Mouse (Mus musculus): ENCODE measurements at regions not wholly inside any gene's neighbourhood (a gene's known extent, or its start where the extent isn't known, plus 50 kb on each side); places are given as distances from the start of the nearest gene placed in this dataset.

- DNase-seq = no peak
Measured at GRCm38 (mm10) chr7:124455659-124456058, 473.0 kb downstream of the Hs3st4 start.

DNA sequence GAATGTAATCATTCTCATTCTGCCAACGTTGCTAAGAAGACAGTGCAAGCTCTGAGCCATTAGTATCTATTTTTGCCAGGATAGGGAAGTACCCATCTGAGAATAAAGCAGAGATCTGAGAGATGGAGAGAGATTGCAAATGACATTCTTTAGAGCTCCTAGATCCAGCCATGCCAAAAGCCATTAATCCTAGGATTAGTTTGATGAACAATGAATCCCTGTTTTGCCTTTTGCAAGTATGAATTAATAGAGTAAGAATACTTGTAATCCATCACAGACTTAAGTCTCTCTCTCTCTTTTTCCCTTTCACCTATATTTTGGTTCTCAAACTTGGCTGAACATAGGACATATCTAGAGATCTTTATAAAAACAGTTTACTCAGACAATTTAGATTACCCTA, 504.7 kb downstream of the Hs3st4 start:
- DNase-seq = no peak

DNA sequence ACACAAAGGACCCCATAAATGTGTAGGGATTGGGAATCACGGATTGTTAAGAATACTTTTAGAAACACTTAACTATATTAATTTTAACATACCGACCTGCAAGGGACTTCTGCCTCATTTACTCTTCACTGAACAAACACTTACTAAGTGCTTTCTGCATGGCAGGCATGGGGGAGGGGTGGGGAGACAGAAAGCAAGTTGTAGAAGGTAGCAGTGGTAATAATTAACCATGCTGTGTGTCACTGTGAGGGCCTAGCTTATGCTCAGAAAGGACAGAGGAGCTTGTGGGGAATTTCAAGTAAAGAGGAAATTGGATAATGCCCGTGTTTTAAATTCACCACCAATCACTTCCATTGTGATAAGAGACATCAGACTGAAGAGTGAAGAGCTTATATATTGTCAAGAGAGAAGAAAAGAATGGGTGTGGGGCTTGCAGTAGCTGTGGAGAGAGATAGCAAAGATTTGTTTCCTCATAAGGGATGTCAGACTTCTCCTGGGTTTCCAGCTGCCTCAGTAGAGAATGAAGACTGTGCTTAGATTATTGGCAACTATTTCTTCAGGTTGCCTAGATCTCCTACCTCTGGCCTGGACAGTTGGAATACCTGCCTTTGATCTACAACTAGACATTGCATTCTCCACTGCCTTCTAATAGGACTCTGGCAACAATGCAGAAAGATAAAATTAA, 508.6 kb downstream of the Hs3st4 start:
- no peak for DNase-seq

DNA sequence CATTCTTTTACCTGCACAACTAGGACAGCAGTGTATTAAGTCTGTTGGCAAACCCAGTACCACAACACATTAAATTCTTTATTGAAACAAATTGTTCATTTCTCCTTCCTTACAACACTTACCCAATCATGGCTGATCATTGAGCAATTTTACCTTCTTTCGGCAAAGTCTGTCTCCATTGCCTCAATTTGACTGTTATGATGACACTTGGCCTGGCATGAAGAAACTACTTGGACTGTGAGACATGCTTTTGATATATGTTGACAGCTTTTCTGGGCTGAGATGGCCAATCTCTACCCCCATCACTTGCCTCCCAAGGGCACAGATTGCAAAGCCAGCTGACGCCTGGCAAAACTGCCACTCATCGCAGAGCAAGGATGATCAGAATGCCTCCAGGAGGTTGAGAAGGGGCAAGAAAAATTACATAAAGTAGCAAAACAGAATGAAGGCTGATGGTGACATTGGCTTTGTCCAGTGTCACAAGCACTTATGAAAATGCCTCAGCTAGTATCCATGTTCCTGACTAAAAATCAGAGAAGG, 509.3 kb downstream of the Hs3st4 start:
- DNase-seq = no peak

GRCm38 (mm10) chr7:124500636-124501035, 518.0 kb downstream of the Hs3st4 start:
- no peak for DNase-seq

GRCm38 (mm10) chr7:124502760-124503159, 520.1 kb downstream of the Hs3st4 start:
- DNase-seq = no peak

GRCm38 (mm10) chr7:124549038-124549437, 566.4 kb downstream of the Hs3st4 start:
- no peak for DNase-seq

- no peak for DNase-seq
Measured at GRCm38 (mm10) chr7:124557213-124557612, 574.5 kb downstream of the Hs3st4 start.

- no peak for DNase-seq
Measured at GRCm38 (mm10) chr7:124570804-124571203, 588.1 kb downstream of the Hs3st4 start.

- no peak for DNase-seq
Measured at GRCm38 (mm10) chr7:124573666-124574065, 591.0 kb downstream of the Hs3st4 start.

GRCm38 (mm10) chr7:124581342-124581741, 598.7 kb downstream of the Hs3st4 start:
- DNase-seq = no peak

- DNase-seq = no peak
Measured at GRCm38 (mm10) chr7:124585296-124585695, 602.6 kb downstream of the Hs3st4 start.

- DNase-seq = no peak
Measured at GRCm38 (mm10) chr7:124591369-124591768, 608.7 kb downstream of the Hs3st4 start.

DNA sequence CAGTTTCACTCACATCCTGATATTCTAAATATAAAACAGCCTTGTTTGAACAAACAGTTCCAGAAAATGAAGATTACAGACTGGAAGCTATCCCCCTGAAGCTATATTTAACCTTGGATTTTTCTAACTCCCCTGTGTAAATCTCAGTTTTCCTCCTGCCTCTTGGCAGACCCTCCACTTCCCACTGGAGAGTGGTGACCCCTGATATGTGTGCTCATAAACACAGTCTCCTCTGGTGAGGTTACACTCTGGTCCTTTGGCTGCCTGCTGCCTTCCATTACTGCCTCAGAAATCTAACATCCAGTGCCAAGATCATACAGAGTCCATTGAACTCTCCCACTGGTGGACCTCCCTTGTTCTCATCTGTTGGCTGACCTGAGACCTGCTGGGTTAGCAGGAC, 610.8 kb downstream of the Hs3st4 start:
- no peak for DNase-seq

- DNase-seq = no peak
Measured at GRCm38 (mm10) chr7:124600767-124601166, 618.1 kb downstream of the Hs3st4 start.

- no peak for DNase-seq
Measured at GRCm38 (mm10) chr7:124604581-124604980, 621.9 kb downstream of the Hs3st4 start.

- DNase-seq = no peak
Measured at GRCm38 (mm10) chr7:124605978-124606377, 623.3 kb downstream of the Hs3st4 start.

- DNase-seq = no peak
Measured at GRCm38 (mm10) chr7:124607061-124607460, 624.4 kb downstream of the Hs3st4 start.

GRCm38 (mm10) chr7:124610437-124610836, 627.8 kb downstream of the Hs3st4 start:
- no peak for DNase-seq

GRCm38 (mm10) chr7:124647131-124647530, 664.5 kb downstream of the Hs3st4 start:
- DNase-seq = no peak

GRCm38 (mm10) chr7:124667180-124667968, 684.7 kb downstream of the Hs3st4 start:
- no peak for DNase-seq

GRCm38 (mm10) chr7:124668058-124668457, 685.4 kb downstream of the Hs3st4 start:
- DNase-seq = no peak

DNA sequence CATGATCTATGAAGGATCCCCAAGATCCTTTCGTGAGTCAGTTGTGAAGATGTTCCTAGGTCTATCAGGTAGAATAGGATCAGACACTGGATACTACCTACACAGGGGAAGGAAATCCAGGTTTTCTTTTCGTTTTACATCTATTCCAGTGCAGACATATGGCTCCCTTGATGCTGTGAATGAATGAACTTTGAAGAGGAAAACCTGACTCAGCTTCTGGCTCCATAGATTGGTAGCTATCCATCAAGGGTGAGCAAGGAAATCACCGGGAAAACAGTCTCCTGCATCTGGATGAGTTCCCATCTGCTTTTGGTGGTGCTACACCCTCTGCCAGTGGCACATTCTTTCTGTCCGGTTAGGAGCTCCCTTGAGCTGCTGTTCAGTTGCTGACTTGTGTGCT, 687.8 kb downstream of the Hs3st4 start:
- DNase-seq = no peak

- DNase-seq = peak; percentile 41
Measured at GRCm38 (mm10) chr7:124671117-124671516, 688.4 kb downstream of the Hs3st4 start.

All from layer of hippocampus, adult 9-11 months (tissue).